In the genomic region with DNA sequence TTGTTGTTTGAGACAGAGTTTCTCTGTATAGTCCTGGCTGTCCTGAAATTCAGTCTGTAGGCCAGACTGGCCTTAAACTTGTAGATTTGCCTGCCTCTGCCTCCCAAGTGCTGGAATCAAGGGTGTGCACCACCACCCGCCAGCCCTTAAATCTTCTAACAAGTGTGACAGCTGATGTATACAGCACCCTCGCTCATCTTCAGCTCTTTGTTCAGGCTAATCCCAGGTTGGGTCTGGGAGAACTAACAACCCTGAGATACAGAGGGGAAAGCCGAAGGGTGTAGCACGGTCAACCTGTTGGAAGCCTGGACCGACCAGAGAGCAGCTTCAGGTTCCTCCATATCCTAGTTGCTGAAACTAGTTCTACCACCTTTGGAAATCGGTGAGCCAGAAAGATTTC, we compare ENCODE assay signal across 24 mouse cellular contexts.
DNase-seq lines count a peak whose midpoint lies in the region; ATAC-seq lines count a peak whose summit lies in the region.
"Had no signal": no experiment of that assay in that cellular context is flagged by ENCODE, and none has a peak within 500 bp of the region (broad histone marks: within the 10 kb centered on the region; RNA-seq: fewer than 3 reads in every experiment).

No protein-coding gene starts in this region.

- 86% methylated on average over 6 of the region's 6 CpGs for WGBS in kidney, embryonic 15.5 days
- 90% methylated on average over 6 of the region's 6 CpGs for WGBS in midbrain, embryonic 11.5 days
- WGBS in midbrain, embryonic 14.5 days, result 89% methylated on average over 6 of the region's 6 CpGs

- H3K9ac ChIP-seq in kidney, embryonic 15.5 days, result no peak overlapping the region
- no peak overlapping the region for H3K9ac ChIP-seq in midbrain, embryonic 11.5 days (ENCODE audit: low read length)
- no peak overlapping the region for H3K9ac ChIP-seq in midbrain, embryonic 14.5 days (replicated peaks; ENCODE audit: low read length)
- H3K9ac ChIP-seq: embryonic facial prominence, embryonic 12.5 days; forebrain, embryonic 13.5 days; forebrain, embryonic 15.5 days had no signal

- intact Hi-C loops in heart, postnatal 14 days (cut with DNase I), result no loop called here

- peak overlapping the region; percentile 19; the same call in 1 of the 2 replicates for H3K27ac ChIP-seq in kidney, embryonic 15.5 days
- H3K27ac ChIP-seq in midbrain, embryonic 11.5 days (ENCODE audit: low read depth, low read length), result no peak overlapping the region
- no peak overlapping the region for H3K27ac ChIP-seq in midbrain, embryonic 14.5 days (replicated peaks; ENCODE audit: low read depth, low read length)
- H3K27ac ChIP-seq: embryonic facial prominence, embryonic 10.5 days; embryonic facial prominence, embryonic 12.5 days; forebrain, embryonic 13.5 days; forebrain, embryonic 15.5 days had no signal

- H3K4me2 ChIP-seq in kidney, embryonic 15.5 days, result no peak overlapping the region
- H3K4me2 ChIP-seq in midbrain, embryonic 11.5 days, result no peak overlapping the region
- H3K4me2 ChIP-seq in midbrain, embryonic 14.5 days (ENCODE audit: low read length), result no peak overlapping the region
- H3K4me2 ChIP-seq: embryonic facial prominence, embryonic 12.5 days; forebrain, embryonic 13.5 days; forebrain, embryonic 15.5 days had no signal

- no peaks in the 10 kb centered on the region; the same call in 1 of the 2 replicates for H3K9me3 ChIP-seq in kidney, embryonic 15.5 days (replicated peaks)
- no peaks in the 10 kb centered on the region for H3K9me3 ChIP-seq in midbrain, embryonic 11.5 days (ENCODE audit: control insufficient read depth, low read length)
- H3K9me3 ChIP-seq in midbrain, embryonic 14.5 days (ENCODE audit: control insufficient read depth, low read length), result no peaks in the 10 kb centered on the region
- H3K9me3 ChIP-seq: embryonic facial prominence, embryonic 12.5 days; forebrain, embryonic 13.5 days; forebrain, embryonic 15.5 days; G1E had no signal

- ATAC-seq in kidney, embryonic 15.5 days (replicated peaks; ENCODE audit: low FRiP score), result no peak
- no peak for ATAC-seq in midbrain, embryonic 11.5 days (ENCODE audit: low FRiP score)
- no peak for ATAC-seq in midbrain, embryonic 14.5 days (ENCODE audit: low FRiP score, low TSS enrichment)
- ATAC-seq: activated CD4-positive, CD25-positive, alpha-beta regulatory T cell, adult 4 months; CD4-positive, CD25-positive, alpha-beta regulatory T cell, adult 4 months; forebrain, embryonic 13.5 days; forebrain, embryonic 15.5 days; Patski had no signal

- no peaks in the 10 kb centered on the region for H3K36me3 ChIP-seq in kidney, embryonic 15.5 days
- H3K36me3 ChIP-seq in midbrain, embryonic 11.5 days (ENCODE audit: control insufficient read depth, insufficient read depth, low read length), result no peaks in the 10 kb centered on the region
- H3K36me3 ChIP-seq in midbrain, embryonic 14.5 days (ENCODE audit: control insufficient read depth, insufficient read depth, low read length), result no peaks in the 10 kb centered on the region
- H3K36me3 ChIP-seq: embryonic facial prominence, embryonic 10.5 days; embryonic facial prominence, embryonic 12.5 days; forebrain, embryonic 15.5 days; G1E had no signal

- H3K4me3 ChIP-seq in kidney, embryonic 15.5 days (replicated peaks), result no peak overlapping the region
- no peak overlapping the region for H3K4me3 ChIP-seq in midbrain, embryonic 11.5 days (ENCODE audit: low read depth, low read length)
- H3K4me3 ChIP-seq in midbrain, embryonic 14.5 days (replicated peaks; ENCODE audit: low read depth, low read length), result no peak overlapping the region
- H3K4me3 ChIP-seq: embryonic facial prominence, embryonic 10.5 days; embryonic facial prominence, embryonic 12.5 days; forebrain, embryonic 13.5 days; forebrain, embryonic 15.5 days had no signal

- H3K27me3 ChIP-seq in kidney, embryonic 15.5 days, result peaks cover 2% of the 10 kb centered on the region; the same call in 1 of the 2 replicates
- no peaks in the 10 kb centered on the region for H3K27me3 ChIP-seq in midbrain, embryonic 11.5 days (ENCODE audit: control insufficient read depth, insufficient read depth, low read length)
- H3K27me3 ChIP-seq in midbrain, embryonic 14.5 days (ENCODE audit: control insufficient read depth, insufficient read depth, low read length), result no peaks in the 10 kb centered on the region
- H3K27me3 ChIP-seq: CH12.LX; embryonic facial prominence, embryonic 12.5 days; forebrain, embryonic 13.5 days; forebrain, embryonic 15.5 days; Patski had no signal

- peak; percentile 70 for DNase-seq in heart, adult 11 months
- no peak for DNase-seq in heart, postnatal 14 days
- DNase-seq in kidney, postnatal 4 days, result no peak
- DNase-seq in midbrain, embryonic 11.5 days (ENCODE audit: low spot score, missing footprints), result peak; percentile 81
- no peak for DNase-seq in midbrain, embryonic 14.5 days
- DNase-seq: adrenal gland, adult 8-10 months; adrenal gland, postnatal 14 days; adrenal gland, postnatal 36 days; B cell, adult 2 months; cerebellum, adult 11-12 months; cerebellum, adult 2 months; cerebellum, adult 9-10 months; cerebellum, postnatal 10 days; cerebellum, postnatal 25 days had no signal

- peaks cover 24% of the 10 kb centered on the region for H3K4me1 ChIP-seq in kidney, embryonic 15.5 days
- no peaks in the 10 kb centered on the region for H3K4me1 ChIP-seq in midbrain, embryonic 11.5 days (ENCODE audit: control insufficient read depth, insufficient read depth, low read length)
- no peaks in the 10 kb centered on the region for H3K4me1 ChIP-seq in midbrain, embryonic 14.5 days (ENCODE audit: control insufficient read depth, insufficient read depth, low read length)
- H3K4me1 ChIP-seq: forebrain, embryonic 13.5 days; forebrain, embryonic 15.5 days had no signal

Comparison
In these comparisons a context has a peak if more than half of its experiments do, and no peak if none do; other contexts are left out.
1. DNase-seq: peak in heart, adult 11 months (single experiment) and midbrain, embryonic 11.5 days (single experiment); none in heart, postnatal 14 days (0 of 2), kidney, postnatal 4 days (0 of 2) and midbrain, embryonic 14.5 days (single experiment).